Mouse (Mus musculus) brain, embryonic 14.5 days (tissue): Measurements from ENCODE around the gene Rtn4rl1.

Experiments used
- CTCF ChIP-seq: fragments of 200-500 bp; IDR thresholded peaks from 2 replicates; pipeline ENCODE4 v1.5.1; 2012; ENCODE audit warnings: inconsistent platforms, mild to moderate bottlenecking, moderate library complexity, borderline replicate concordance; ENCODE audit not compliant: insufficient read depth, insufficient read length; ENCODE audit errors: extremely low read depth
- POLR2A ChIP-seq: fragments of 200-500 bp; IDR thresholded peaks from 2 replicates; pipeline ENCODE4 v1.6.1; 2012; ENCODE audit warnings: mild to moderate bottlenecking, inconsistent platforms, borderline replicate concordance; ENCODE audit not compliant: poor library complexity, insufficient read depth, insufficient read length, severe bottlenecking; ENCODE audit errors: extremely low read depth

- TF ChIP-seq POLR2A (no peak), CTCF (no peak)
These were observed 117.2 kb downstream of the Rtn4rl1 start for GRCm38 (mm10) chr11:75310813-75311212.
